19 mouse cellular contexts compared by ENCODE assay signal in the genomic region with DNA sequence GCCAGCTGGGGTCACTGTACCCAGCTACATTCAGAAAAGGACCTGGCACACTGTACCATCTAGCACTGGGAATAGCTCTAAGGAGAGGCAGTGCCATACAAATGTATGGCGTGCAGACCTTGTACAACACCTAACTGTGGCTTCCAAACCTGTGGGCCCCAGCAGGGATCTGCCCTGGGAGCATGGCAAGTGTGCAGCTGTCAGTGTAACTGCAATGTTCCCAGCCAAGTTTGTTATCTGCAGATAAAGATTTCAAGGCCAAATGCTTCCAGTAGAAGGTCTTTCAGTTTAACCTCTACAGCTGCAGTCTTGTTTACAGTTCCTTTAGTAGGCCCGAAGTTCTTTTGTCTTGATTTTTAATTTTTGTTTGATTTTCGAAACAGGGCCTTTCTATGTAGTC. TPM values are rescaled to one million over a fixed set of nuclear protein-coding genes. Genes with fewer than 3 reads are reported as not detected.
A peak's percentile ranks its signal among the peaks of the same experiment; 100 is the strongest.
DNase-seq lines count a peak whose midpoint lies in the region; ATAC-seq and TF ChIP-seq lines count a peak whose summit lies in the region.
"Had no signal": no experiment of that assay in that cellular context is flagged by ENCODE, and none has a peak within 500 bp of the region (broad histone marks: within the 10 kb centered on the region; RNA-seq: fewer than 3 reads in every experiment).

No protein-coding gene starts in this region.

- no peak overlapping the region for H3K4me3 ChIP-seq in heart, embryonic 16.5 days (ENCODE audit: low read length)
- H3K4me3 ChIP-seq in liver, adult 2 months (ENCODE audit: insufficient read depth, low read depth, low read length), result no peak overlapping the region
- H3K4me3 ChIP-seq in stomach, embryonic 16.5 days (replicated peaks; ENCODE audit: low read length), result no peak overlapping the region
- H3K4me3 ChIP-seq: hindbrain, embryonic 15.5 days; limb, embryonic 13.5 days; neural tube, embryonic 12.5 days had no signal

- peaks cover 13% of the 10 kb centered on the region for H3K4me1 ChIP-seq in heart, embryonic 16.5 days (ENCODE audit: control insufficient read depth, insufficient read depth, low read length)
- H3K4me1 ChIP-seq in liver, adult 2 months (ENCODE audit: control insufficient read depth, insufficient read depth, low read length), result peaks cover 9% of the 10 kb centered on the region
- H3K4me1 ChIP-seq in stomach, embryonic 16.5 days (ENCODE audit: control insufficient read depth, insufficient read depth, low read length), result peaks cover 9% of the 10 kb centered on the region
- H3K4me1 ChIP-seq: neural tube, embryonic 12.5 days had no signal

- WGBS in heart, embryonic 16.5 days, result 50% methylated on average over 3 of the region's 3 CpGs
- WGBS in liver, adult 2 months, result 15% methylated on average over 3 of the region's 3 CpGs
- WGBS in stomach, embryonic 16.5 days, result 45% methylated on average over 3 of the region's 3 CpGs

- H3K79me2 ChIP-seq in liver, adult 2 months (ENCODE audit: control insufficient read depth, insufficient read depth, low read length), result no peaks in the 10 kb centered on the region

- no peak for ATAC-seq in heart, embryonic 16.5 days (replicated peaks; ENCODE audit: extremely low read depth, insufficient read depth, low FRiP score)
- ATAC-seq in stomach, embryonic 16.5 days (ENCODE audit: insufficient read depth, low FRiP score), result no peak
- ATAC-seq: Patski had no signal

- H3K9ac ChIP-seq in heart, embryonic 16.5 days (ENCODE audit: low read length), result peak overlapping the region; percentile 25; the same call in 1 of the 2 replicates
- H3K9ac ChIP-seq in liver, adult 2 months (ENCODE audit: low read depth, low read length), result 0 out of 2 replicates have a peak overlapping the region, but pooled peaks have one; percentile 10
- H3K9ac ChIP-seq in stomach, embryonic 16.5 days (ENCODE audit: low read length), result no peak overlapping the region
- H3K9ac ChIP-seq: hindbrain, embryonic 15.5 days; limb, embryonic 13.5 days; neural tube, embryonic 12.5 days had no signal

- no peaks in the 10 kb centered on the region for H3K27me3 ChIP-seq in heart, embryonic 16.5 days (ENCODE audit: control insufficient read depth, insufficient read depth, low read length)
- H3K27me3 ChIP-seq in liver, adult 2 months (ENCODE audit: control insufficient read depth, insufficient read depth, low read length), result no peaks in the 10 kb centered on the region
- H3K27me3 ChIP-seq in stomach, embryonic 16.5 days (ENCODE audit: control insufficient read depth, insufficient read depth, low read length), result no peaks in the 10 kb centered on the region
- H3K27me3 ChIP-seq: CH12.LX; hindbrain, embryonic 15.5 days; limb, embryonic 13.5 days; neural tube, embryonic 12.5 days; Patski had no signal

- H3K4me2 ChIP-seq in heart, embryonic 16.5 days (ENCODE audit: low read depth, low read length), result no peak overlapping the region
- no peak overlapping the region for H3K4me2 ChIP-seq in stomach, embryonic 16.5 days (ENCODE audit: low read depth, low read length)
- H3K4me2 ChIP-seq: hindbrain, embryonic 15.5 days; limb, embryonic 13.5 days; neural tube, embryonic 12.5 days had no signal

- DNase-seq in heart, adult 8-10 months (ENCODE audit: low spot score), result no peak
- DNase-seq in adrenal gland, postnatal 36 days, result peak; percentile 56 to 57
- DNase-seq in liver, adult 2 months (ENCODE audit: extremely low read depth, low read depth, low spot score), result peak; percentile 88
- DNase-seq in left cerebral cortex, postnatal 10 days (ENCODE audit: extremely low spot score in 1 of 2, low spot score in 2 of 2), result no peak
- no peak for DNase-seq in urinary bladder, adult 2 months (ENCODE audit: low spot score)
- DNase-seq: cerebellum, adult 11 months; embryo, embryonic 11 days; gastrocnemius, postnatal 25 days; lung, postnatal 4 days; midbrain, embryonic 14.5 days; thymus, postnatal 4 days had no signal

- no peaks in the 10 kb centered on the region; the same call in 1 of the 2 replicates for H3K36me3 ChIP-seq in heart, embryonic 16.5 days (ENCODE audit: control insufficient read depth, insufficient read depth)
- H3K36me3 ChIP-seq in liver, adult 2 months (ENCODE audit: control insufficient read depth, insufficient read depth, low read length), result no peaks in the 10 kb centered on the region
- no peaks in the 10 kb centered on the region for H3K36me3 ChIP-seq in stomach, embryonic 16.5 days (ENCODE audit: control insufficient read depth, insufficient read depth, low read length)
- H3K36me3 ChIP-seq: hindbrain, embryonic 15.5 days; limb, embryonic 13.5 days; neural tube, embryonic 12.5 days had no signal

- TF ChIP-seq POLR2A in liver, adult 2 months (IDR thresholded peaks at IDR 0.05; ENCODE audit: extremely low read depth, insufficient read depth, low read length), result no peak

- H3K27ac ChIP-seq in heart, embryonic 16.5 days (ENCODE audit: low read length), result peak overlapping the region; percentile 78
- H3K27ac ChIP-seq in liver, adult 2 months (replicated peaks; ENCODE audit: insufficient read depth, low read depth, low read length), result peak overlapping the region; percentile 58
- H3K27ac ChIP-seq in stomach, embryonic 16.5 days (ENCODE audit: low read length), result peak overlapping the region; percentile 43
- H3K27ac ChIP-seq: hindbrain, embryonic 15.5 days; kidney, postnatal 0 days; limb, embryonic 13.5 days; neural tube, embryonic 12.5 days had no signal

- H3K9me3 ChIP-seq in heart, embryonic 16.5 days (replicated peaks; ENCODE audit: control insufficient read depth, low read length), result peaks cover 8% of the 10 kb centered on the region; the same call in 1 of the 2 replicates
- peaks cover 7% of the 10 kb centered on the region; the same call in 1 of the 2 replicates for H3K9me3 ChIP-seq in stomach, embryonic 16.5 days (replicated peaks; ENCODE audit: control insufficient read depth, low read length)
- H3K9me3 ChIP-seq: hindbrain, embryonic 15.5 days had no signal

- intact Hi-C loops in left cerebral cortex, postnatal 10 days (cut with DNase I), result loop anchor here (5.0 kb wide), 1 partner anchor 402 kb away; no protein-coding TSS in a partner anchor

- no peak for TF ChIP-seq CTCF in liver, adult 2 months (IDR thresholded peaks at IDR 0.05; ENCODE audit: low read depth, low read length)

RNA-seq across cellular contexts. Expression of gene Tmem97, which starts 5.0 kb away (rescaled TPM):
- polyA plus RNA-seq in heart, embryonic 16.5 days (2015; fragmentation: Nextera tagmentation; extraction: Ambion mirVana), result 46.8 and 48.1 TPM in 2 replicates
- total RNA-seq in heart, adult 8-10 months (2022), result 1 to 10 TPM; 3.4 to 5.5 (median 4.3) TPM
- total RNA-seq in adrenal gland, postnatal 36 days (2021), result 10 to 100 TPM; 37.8 to 59.8 TPM
- 102 and 123 TPM in 2 replicates for total RNA-seq in liver, adult 2 months (2014; rRNA removed)
- polyA plus RNA-seq in liver, adult 2 months (2012; rRNA removed), result 76.5 and 91.6 TPM in 2 replicates
- polyA plus RNA-seq in stomach, embryonic 16.5 days (2015; fragmentation: Nextera tagmentation; extraction: Ambion mirVana), result 213 and 223 TPM in 2 replicates
- 10 to 100 TPM; 26.2 to 28.8 TPM for total RNA-seq in left cerebral cortex, postnatal 10 days (2021)
- polyA plus RNA-seq in urinary bladder, adult 2 months (2012; rRNA removed), result 8.7 and 10.7 TPM in 2 replicates

RNA-seq across cellular contexts. Expression of gene Ift20, which starts 19.5 kb away (rescaled TPM):
- 98.4 and 109 TPM in 2 replicates for polyA plus RNA-seq in heart, embryonic 16.5 days (2015; fragmentation: Nextera tagmentation; extraction: Ambion mirVana)
- total RNA-seq in heart, adult 8-10 months (2022), result 10 to 100 TPM; 30.3 to 36.6 (median 35.8) TPM
- 100 to 1,000 TPM in 1 of 2 experiments, 10 to 100 TPM in 1; 94.3 to 106 TPM for total RNA-seq in adrenal gland, postnatal 36 days (2021)
- total RNA-seq in liver, adult 2 months (2014; rRNA removed), result 107 and 120 TPM in 2 replicates
- polyA plus RNA-seq in liver, adult 2 months (2012; rRNA removed), result 80.7 and 84.2 TPM in 2 replicates
- 136 and 157 TPM in 2 replicates for polyA plus RNA-seq in stomach, embryonic 16.5 days (2015; fragmentation: Nextera tagmentation; extraction: Ambion mirVana)
- 10 to 100 TPM; 70.5 to 76.7 TPM for total RNA-seq in left cerebral cortex, postnatal 10 days (2021)
- polyA plus RNA-seq in urinary bladder, adult 2 months (2012; rRNA removed), result 87.2 and 93.1 TPM in 2 replicates

RNA-seq across cellular contexts. Expression of gene Tnfaip1, which starts 19.5 kb away (rescaled TPM):
- 70.5 and 78.4 TPM in 2 replicates for polyA plus RNA-seq in heart, embryonic 16.5 days (2015; fragmentation: Nextera tagmentation; extraction: Ambion mirVana)
- 10 to 100 TPM; 33.8 to 41.8 (median 37.6) TPM for total RNA-seq in heart, adult 8-10 months (2022)
- 10 to 100 TPM; 45.0 to 45.3 TPM for total RNA-seq in adrenal gland, postnatal 36 days (2021)
- 11.5 and 14.4 TPM in 2 replicates for total RNA-seq in liver, adult 2 months (2014; rRNA removed)
- 13.9 and 16.7 TPM in 2 replicates for polyA plus RNA-seq in liver, adult 2 months (2012; rRNA removed)
- 76.2 and 84.1 TPM in 2 replicates for polyA plus RNA-seq in stomach, embryonic 16.5 days (2015; fragmentation: Nextera tagmentation; extraction: Ambion mirVana)
- total RNA-seq in left cerebral cortex, postnatal 10 days (2021), result 10 to 100 TPM; 49.3 to 51.2 TPM
- polyA plus RNA-seq in urinary bladder, adult 2 months (2012; rRNA removed), result 37.1 and 39.9 TPM in 2 replicates

RNA-seq across cellular contexts. Expression of gene Poldip2, which starts 43.6 kb away (rescaled TPM):
- polyA plus RNA-seq in heart, embryonic 16.5 days (2015; fragmentation: Nextera tagmentation; extraction: Ambion mirVana), result 186 and 187 TPM in 2 replicates
- 100 to 1,000 TPM; 141 to 157 (median 151) TPM for total RNA-seq in heart, adult 8-10 months (2022)
- total RNA-seq in adrenal gland, postnatal 36 days (2021), result 100 to 1,000 TPM; 149 to 156 TPM
- total RNA-seq in liver, adult 2 months (2014; rRNA removed), result 63.5 and 67.5 TPM in 2 replicates
- 77.6 and 80.9 TPM in 2 replicates for polyA plus RNA-seq in liver, adult 2 months (2012; rRNA removed)
- 131 and 136 TPM in 2 replicates for polyA plus RNA-seq in stomach, embryonic 16.5 days (2015; fragmentation: Nextera tagmentation; extraction: Ambion mirVana)
- total RNA-seq in left cerebral cortex, postnatal 10 days (2021), result 100 to 1,000 TPM; 117 to 119 TPM
- polyA plus RNA-seq in urinary bladder, adult 2 months (2012; rRNA removed), result 52.5 and 54.7 TPM in 2 replicates

RNA-seq across cellular contexts. Expression of gene Tmem199, which starts 43.7 kb away (rescaled TPM):
- polyA plus RNA-seq in heart, embryonic 16.5 days (2015; fragmentation: Nextera tagmentation; extraction: Ambion mirVana), result 40.3 and 43.9 TPM in 2 replicates
- 10 to 100 TPM; 11.2 to 12.9 (median 12.5) TPM for total RNA-seq in heart, adult 8-10 months (2022)
- 10 to 100 TPM; 27.3 to 36.0 TPM for total RNA-seq in adrenal gland, postnatal 36 days (2021)
- 7.7 and 10.8 TPM in 2 replicates for total RNA-seq in liver, adult 2 months (2014; rRNA removed)
- 5.9 and 6.1 TPM in 2 replicates for polyA plus RNA-seq in liver, adult 2 months (2012; rRNA removed)
- polyA plus RNA-seq in stomach, embryonic 16.5 days (2015; fragmentation: Nextera tagmentation; extraction: Ambion mirVana), result 38.9 and 43.1 TPM in 2 replicates
- total RNA-seq in left cerebral cortex, postnatal 10 days (2021), result 10 to 100 TPM; 37.2 to 38.7 TPM
- 28.8 and 41.2 TPM in 2 replicates for polyA plus RNA-seq in urinary bladder, adult 2 months (2012; rRNA removed)

Comparison
In these comparisons a context has a peak if more than half of its experiments do, and no peak if none do; other contexts are left out.
1. DNase-seq: peak in adrenal gland, postnatal 36 days (2 of 2) and liver, adult 2 months (single experiment); none in heart, adult 8-10 months (single experiment), left cerebral cortex, postnatal 10 days (0 of 2) and urinary bladder, adult 2 months (single experiment).
2. RNA of gene Tmem97, which starts 5.0 kb away (total RNA-seq): 102 to 123 TPM in liver, adult 2 months, 37.8 to 59.8 TPM in adrenal gland, postnatal 36 days and 26.2 to 28.8 TPM in left cerebral cortex, postnatal 10 days; 3.4 to 5.5 TPM in heart, adult 8-10 months; every median in the first group is over 4 times any median in the second.
3. Peak in every context shown above with its lines, with median percentiles within 50 percentile points of each other: H3K27ac ChIP-seq.